Mouse (Mus musculus) heart, postnatal 0 days (tissue): ENCODE measurements around the gene Eif3c. TPM values are rescaled to one million over a fixed set of nuclear protein-coding genes. Genes with fewer than 3 reads are reported as not detected.

Source experiments
- ATAC-seq: fragments of 200-750 bp; cut with Nextera tagmentation; 2 replicates; pipeline ENCODE4 v1.8.0; 2017; ENCODE audit warnings: low read depth, moderate number of reproducible peaks, moderate library complexity; ENCODE audit not compliant: insufficient read depth
- DNase-seq: peaks from one replicate; pipeline ENCODE4 v3.0.0-alpha.2; 2016; ENCODE audit warnings: low spot score
- H3K27ac ChIP-seq: fragments of 300-500 bp; sonication (generic); 2 replicates; pipeline ENCODE4 v1.5.1; 2014; ENCODE audit warnings: low read depth, mild to moderate bottlenecking
- H3K27me3 ChIP-seq: fragments of 300-500 bp; sonication (generic); 2 replicates; pipeline ENCODE4 v1.6.1; 2014; ENCODE audit warnings: low read length, mixed read lengths; ENCODE audit not compliant: control insufficient read depth, insufficient read depth
- H3K36me3 ChIP-seq: fragments of 300-500 bp; sonication (generic); replicated peaks from 2 replicates; pipeline ENCODE4 v1.6.1; 2014; ENCODE audit warnings: low read length, mixed read lengths; ENCODE audit not compliant: control insufficient read depth, insufficient read depth
- H3K4me1 ChIP-seq: fragments of 300-500 bp; sonication (generic); 2 replicates; pipeline ENCODE4 v1.6.1; 2014; ENCODE audit warnings: antibody characterized with exemption; ENCODE audit not compliant: control insufficient read depth, insufficient read depth
- H3K4me2 ChIP-seq: fragments of 300-500 bp; sonication (generic); 2 replicates; pipeline ENCODE4 v1.6.1; 2014; ENCODE audit warnings: low read depth, mild to moderate bottlenecking, low read length, moderate library complexity
- H3K4me3 ChIP-seq: fragments of 300-500 bp; sonication (generic); 2 replicates; pipeline ENCODE4 v1.5.1; 2014; ENCODE audit warnings: low read depth, low read length
- H3K9ac ChIP-seq: fragments of 300-500 bp; sonication (generic); replicated peaks from 2 replicates; pipeline ENCODE4 v1.6.1; 2014; ENCODE audit warnings: low read depth, low read length, mixed read lengths
- H3K9me3 ChIP-seq: fragments of 300-500 bp; sonication (generic); replicated peaks from 2 replicates; pipeline ENCODE4 v1.6.1; 2016; ENCODE audit warnings: low read length; ENCODE audit not compliant: control insufficient read depth
- CTCF ChIP-seq: IDR thresholded peaks from 2 replicates; pipeline ENCODE4 v1.5.1; 2016; ENCODE audit warnings: antibody characterized with exemption, control low read depth, low read depth
- EP300 ChIP-seq: IDR thresholded peaks from 2 replicates; pipeline ENCODE4 v1.6.1; 2016; ENCODE audit warnings: antibody characterized with exemption, low read depth
- WGBS: fragments of 180-500 bp; shearing (Covaris S2); extraction: QIAGEN DNeasy Blood & Tissue Kit; methylation state at CpG from one replicate; pipeline ENCODE4 v1.1.7; 2014; 5-methylcytosine and 5-hydroxymethylcytosine counted together
- polyA plus RNA-seq: library from polyadenylated mRNA; unstranded; fragments of >200 nt; fragmentation: Nextera tagmentation; extraction: Ambion mirVana; gene quantifications from 2 replicates; pipeline ENCODE4 v1.2.1, GENCODE M21; 2015
- total RNA-seq: library from RNA; depleted of rRNA; stranded (reverse); fragments of >200 nt; gene quantifications from 2 replicates; pipeline ENCODE4 v1.2.3, GENCODE M21; 2014; ENCODE audit warnings: low replicate concordance; rRNA removed

Eif3c gene
- total RNA-seq: 88.8 and 103 TPM in 2 replicates
- 108 and 114 TPM in 2 replicates for polyA plus RNA-seq

GRCm38 (mm10) chr7:126566094-126566765 is at the start of gene Eif3c:
Gene Eif3c (minus strand): TSS chr7:126566411.
- Histone ChIP-seq H3K4me1 (peaks cover 4% of the 10 kb centered on the region; the same call in 1 of the 2 replicates), H3K27ac (peak within 1 kb of the TSS; percentile 86), H3K27me3 (no peaks in the 10 kb centered on the region), H3K36me3 (peaks cover 34% of the 10 kb centered on the region), H3K9me3 (no peaks in the 10 kb centered on the region), H3K4me3 (peak within 1 kb of the TSS; percentile 95), H3K4me2 (peak within 1 kb of the TSS; percentile 72), H3K9ac (peak within 1 kb of the TSS; percentile 90)
- no peak for TF ChIP-seq CTCF
- no peak; the same call in 1 of the 2 replicates for TF ChIP-seq EP300
- WGBS: under 1% methylated on average over 46 of the region's 46 CpGs
- DNase-seq (peak; percentile 93), ATAC-seq (peak; percentile 94)

- Histone ChIP-seq H3K9me3 (0 out of 2 replicates have a peak, but pooled peaks cover 3% of the 10 kb centered on the region), H3K36me3 (no peaks in the 10 kb centered on the region), H3K27me3 (no peaks in the 10 kb centered on the region), H3K4me1 (no peaks in the 10 kb centered on the region), H3K9ac (no peak overlapping the region), H3K27ac (no peak overlapping the region), H3K4me3 (no peak overlapping the region), H3K4me2 (no peak overlapping the region)
- ATAC-seq: no peak
- no peak for DNase-seq
- TF ChIP-seq EP300 (no peak), CTCF (no peak)
- WGBS: 67% methylated on average over 3 of the region's 3 CpGs
Observed at GRCm38 (mm10) chr7:126612736-126613135, 46.5 kb upstream of the Eif3c start.

DNA sequence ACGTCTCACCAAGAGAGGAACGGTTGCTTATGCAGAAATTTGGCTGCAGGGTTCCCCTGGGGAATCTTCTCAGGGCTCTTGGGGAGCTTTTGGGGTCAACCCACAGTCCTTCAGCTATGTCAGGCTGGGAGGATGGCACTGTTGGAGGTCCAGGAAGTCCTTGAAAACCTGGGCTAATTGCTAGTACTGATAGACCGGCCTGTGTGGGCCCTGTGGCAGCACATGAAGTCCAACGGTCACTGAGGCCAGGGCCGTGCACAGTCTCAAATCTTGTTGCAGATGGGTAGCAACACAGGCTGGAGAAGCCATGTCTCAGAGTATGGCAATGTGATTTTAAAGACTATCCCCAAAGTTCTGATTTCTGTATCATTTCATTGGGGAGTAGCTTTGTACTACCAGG is 41.6 kb upstream of the Eif3c start:
- Histone ChIP-seq H3K4me1 (no peaks in the 10 kb centered on the region), H3K27me3 (no peaks in the 10 kb centered on the region), H3K4me2 (no peak overlapping the region), H3K27ac (no peak overlapping the region), H3K9me3 (no peaks in the 10 kb centered on the region), H3K36me3 (no peaks in the 10 kb centered on the region), H3K4me3 (no peak overlapping the region), H3K9ac (no peak overlapping the region)
- TF ChIP-seq CTCF (no peak), EP300 (no peak)
- no peak for ATAC-seq
- 71% methylated on average over 5 of the region's 5 CpGs for WGBS
- DNase-seq: no peak

- no peak overlapping the region for H3K4me3 ChIP-seq
- H3K4me1 ChIP-seq: no peaks in the 10 kb centered on the region
- ATAC-seq (no peak), DNase-seq (no peak)
- WGBS: 61% methylated on average over 3 of the region's 3 CpGs
- TF ChIP-seq EP300 (no peak), CTCF (no peak)
- no peak overlapping the region for H3K9ac ChIP-seq
- no peak overlapping the region for H3K4me2 ChIP-seq
- H3K27me3 ChIP-seq: no peaks in the 10 kb centered on the region
- H3K27ac ChIP-seq: no peak overlapping the region
- no peaks in the 10 kb centered on the region for H3K9me3 ChIP-seq
- no peaks in the 10 kb centered on the region for H3K36me3 ChIP-seq
Observed at GRCm38 (mm10) chr7:126607064-126607463, 40.9 kb upstream of the Eif3c start.

DNA sequence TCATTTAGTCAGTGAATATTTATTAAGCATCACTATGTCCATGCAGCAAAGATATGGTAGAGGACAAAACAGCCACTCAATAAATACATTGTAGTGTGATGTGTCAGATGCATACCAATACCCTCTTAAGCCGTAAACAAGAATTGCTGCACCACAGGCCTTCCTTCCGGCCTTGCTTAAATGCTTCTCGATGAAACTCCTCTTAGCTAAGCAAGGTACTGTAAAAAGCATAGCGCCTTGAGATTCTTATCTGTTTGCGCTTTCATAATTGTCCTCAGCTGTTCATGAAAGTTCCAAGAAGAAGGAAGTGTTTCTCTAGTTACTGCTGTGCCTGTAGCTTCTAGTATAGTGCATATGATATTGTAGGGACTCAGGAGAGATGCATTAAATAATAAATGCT is 40.4 kb upstream of the Eif3c start:
- Histone ChIP-seq H3K4me3 (no peak overlapping the region), H3K9me3 (no peaks in the 10 kb centered on the region), H3K4me1 (no peaks in the 10 kb centered on the region), H3K4me2 (no peak overlapping the region), H3K27ac (no peak overlapping the region), H3K36me3 (no peaks in the 10 kb centered on the region), H3K27me3 (no peaks in the 10 kb centered on the region), H3K9ac (no peak overlapping the region)
- ATAC-seq (no peak), DNase-seq (no peak)
- TF ChIP-seq EP300: no peak
- TF ChIP-seq CTCF: no peak
- WGBS: 75% methylated on average over 5 of the region's 5 CpGs

- Histone ChIP-seq H3K36me3 (no peaks in the 10 kb centered on the region), H3K27me3 (no peaks in the 10 kb centered on the region), H3K9me3 (no peaks in the 10 kb centered on the region), H3K4me2 (no peak overlapping the region), H3K4me3 (no peak overlapping the region), H3K9ac (no peak overlapping the region), H3K27ac (no peak overlapping the region), H3K4me1 (no peaks in the 10 kb centered on the region)
- TF ChIP-seq EP300 (no peak), CTCF (no peak)
- DNase-seq (no peak), ATAC-seq (no peak)
- WGBS: 73% methylated on average over 3 of the region's 3 CpGs
Observed at GRCm38 (mm10) chr7:126602650-126603049, 36.4 kb upstream of the Eif3c start.
